Mouse (Mus musculus) hindbrain, embryonic 16.5 days (tissue): ENCODE data around the gene Trarg1. TPM values are rescaled to one million over a fixed set of nuclear protein-coding genes. Genes with fewer than 3 reads are reported as not detected.

Experiments
- ATAC-seq: fragments of 200-750 bp; cut with Nextera tagmentation; 2 replicates; pipeline ENCODE4 v1.8.0; 2017; ENCODE audit warnings: moderate TSS enrichment, moderate library complexity
- H3K27ac ChIP-seq: fragments of 300-500 bp; sonication (generic); 2 replicates; pipeline ENCODE4 v1.5.1; 2014; ENCODE audit warnings: low read depth, mild to moderate bottlenecking, control low read depth, low read length, moderate library complexity
- H3K27me3 ChIP-seq: fragments of 300-500 bp; sonication (generic); replicated peaks from 2 replicates; pipeline ENCODE4 v1.6.1; 2014; ENCODE audit warnings: low read length; ENCODE audit not compliant: control insufficient read depth, insufficient read depth
- H3K36me3 ChIP-seq: fragments of 300-500 bp; sonication (generic); 2 replicates; pipeline ENCODE4 v1.6.1; 2014; ENCODE audit warnings: mild to moderate bottlenecking, low read length, moderate library complexity, mixed read lengths; ENCODE audit not compliant: control insufficient read depth, insufficient read depth
- H3K4me1 ChIP-seq: fragments of 300-500 bp; sonication (generic); 2 replicates; pipeline ENCODE4 v1.6.1; 2014; ENCODE audit warnings: low read depth, low read length; ENCODE audit not compliant: control insufficient read depth, insufficient read depth
- H3K4me2 ChIP-seq: fragments of 300-500 bp; sonication (generic); 2 replicates; pipeline ENCODE4 v1.6.1; 2014; ENCODE audit warnings: mild to moderate bottlenecking, low read length, control low read depth, moderate library complexity
- H3K4me3 ChIP-seq: fragments of 300-500 bp; sonication (generic); 2 replicates; pipeline ENCODE4 v1.5.1; 2014; ENCODE audit warnings: mild to moderate bottlenecking, low read length, control low read depth, moderate library complexity
- H3K9ac ChIP-seq: fragments of 300-500 bp; sonication (generic); 2 replicates; pipeline ENCODE4 v1.6.1; 2014; ENCODE audit warnings: low read depth, mild to moderate bottlenecking, control low read depth, low read length, moderate library complexity
- H3K9me3 ChIP-seq: fragments of 300-500 bp; sonication (generic); 2 replicates; pipeline ENCODE4 v1.6.1; 2014; ENCODE audit warnings: mild to moderate bottlenecking, low read length, moderate library complexity; ENCODE audit not compliant: control insufficient read depth
- WGBS: fragments of 180-500 bp; shearing (Covaris S2); extraction: QIAGEN DNeasy Blood & Tissue Kit; methylation state at CpG from one replicate; pipeline ENCODE4 v1.1.7; 2014; 5-methylcytosine and 5-hydroxymethylcytosine counted together
- polyA plus RNA-seq: library from polyadenylated mRNA; unstranded; fragments of >200 nt; fragmentation: Nextera tagmentation; extraction: Ambion mirVana; gene quantifications from 2 replicates; pipeline ENCODE4 v1.2.1, GENCODE M21; 2015

Trarg1 gene
- polyA plus RNA-seq, 1 experiment from 2014 or later: 1.6 TPM

DNA sequence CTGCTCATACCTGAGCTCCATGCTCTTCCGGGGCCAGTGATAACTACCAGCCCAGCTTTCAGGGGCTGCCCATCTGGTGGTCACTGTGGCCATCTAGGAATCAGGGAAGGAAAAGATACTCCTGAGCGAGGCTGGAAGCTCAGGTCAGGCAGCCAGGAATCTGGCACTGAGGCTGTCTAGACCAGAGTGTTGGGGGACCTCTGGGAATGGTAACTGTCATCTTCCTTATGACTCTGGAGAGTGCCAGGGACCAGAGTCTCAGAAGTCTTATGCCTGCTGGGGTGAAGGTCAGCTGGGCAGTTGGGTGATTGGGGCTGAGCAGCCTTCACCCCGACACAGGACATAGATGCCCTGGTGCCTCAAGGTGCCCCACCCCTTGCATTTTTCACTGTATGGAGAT, 28.0 kb downstream of the Trarg1 start:
- Histone ChIP-seq H3K27me3 (no peaks in the 10 kb centered on the region), H3K4me2 (no peak overlapping the region), H3K9me3 (no peaks in the 10 kb centered on the region), H3K4me3 (no peak overlapping the region), H3K36me3 (no peaks in the 10 kb centered on the region), H3K4me1 (no peaks in the 10 kb centered on the region), H3K27ac (no peak overlapping the region), H3K9ac (no peak overlapping the region)
- 90% methylated on average over 3 of the region's 3 CpGs for WGBS
- ATAC-seq: no peak

DNA sequence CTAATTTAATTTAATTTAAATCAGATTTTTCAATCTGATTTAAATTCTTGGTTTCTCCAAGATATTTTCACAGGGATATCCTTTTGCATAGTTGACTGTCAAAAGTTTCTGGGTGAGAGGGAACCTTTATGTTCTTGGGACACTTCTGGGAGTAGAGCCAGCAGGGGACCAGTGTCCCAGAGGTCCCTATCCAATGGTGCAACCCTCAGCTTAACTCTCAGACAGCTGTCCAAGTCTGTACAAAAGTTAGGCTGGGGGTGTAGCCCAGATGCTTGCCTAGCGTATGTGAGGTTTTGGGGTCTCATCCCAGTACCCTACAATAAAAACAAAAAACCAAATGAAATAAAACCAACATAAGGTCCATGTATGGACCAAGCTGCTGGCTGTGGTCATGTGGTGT, 28.5 kb downstream of the Trarg1 start:
- Histone ChIP-seq H3K9ac (no peak overlapping the region), H3K36me3 (no peaks in the 10 kb centered on the region), H3K4me1 (no peaks in the 10 kb centered on the region), H3K4me3 (no peak overlapping the region), H3K27me3 (no peaks in the 10 kb centered on the region), H3K9me3 (no peaks in the 10 kb centered on the region), H3K4me2 (no peak overlapping the region), H3K27ac (no peak overlapping the region)
- 85% methylated on average over 1 of the region's 1 CpGs for WGBS
- ATAC-seq: no peak

DNA sequence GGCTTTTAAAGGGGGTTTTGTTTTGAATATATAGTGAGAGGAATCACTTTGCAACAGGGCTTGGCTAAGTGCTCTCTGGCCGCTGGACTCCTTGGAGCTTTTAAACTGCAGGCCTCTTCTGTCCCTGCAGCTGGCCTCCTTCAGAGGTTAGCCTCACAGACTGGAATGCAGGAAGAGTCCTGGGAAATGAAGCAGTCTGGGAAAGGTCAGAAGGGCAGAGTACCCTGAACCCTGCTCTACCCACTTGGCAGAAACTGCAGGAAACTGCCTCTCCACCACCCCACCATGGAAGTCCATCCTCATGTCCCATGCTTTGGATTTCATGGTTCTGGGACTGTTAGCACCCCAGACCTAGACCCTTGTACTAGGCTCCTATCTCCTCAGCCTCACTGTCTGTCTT, 29.3 kb downstream of the Trarg1 start:
- H3K27me3 ChIP-seq: no peaks in the 10 kb centered on the region
- ATAC-seq: no peak
- H3K36me3 ChIP-seq: no peaks in the 10 kb centered on the region
- H3K9ac ChIP-seq: no peak overlapping the region
- H3K27ac ChIP-seq: no peak overlapping the region
- WGBS: 63% methylated on average over 1 of the region's 1 CpGs
- no peak overlapping the region for H3K4me3 ChIP-seq
- H3K4me1 ChIP-seq: no peaks in the 10 kb centered on the region
- no peak overlapping the region for H3K4me2 ChIP-seq
- H3K9me3 ChIP-seq: no peaks in the 10 kb centered on the region

DNA sequence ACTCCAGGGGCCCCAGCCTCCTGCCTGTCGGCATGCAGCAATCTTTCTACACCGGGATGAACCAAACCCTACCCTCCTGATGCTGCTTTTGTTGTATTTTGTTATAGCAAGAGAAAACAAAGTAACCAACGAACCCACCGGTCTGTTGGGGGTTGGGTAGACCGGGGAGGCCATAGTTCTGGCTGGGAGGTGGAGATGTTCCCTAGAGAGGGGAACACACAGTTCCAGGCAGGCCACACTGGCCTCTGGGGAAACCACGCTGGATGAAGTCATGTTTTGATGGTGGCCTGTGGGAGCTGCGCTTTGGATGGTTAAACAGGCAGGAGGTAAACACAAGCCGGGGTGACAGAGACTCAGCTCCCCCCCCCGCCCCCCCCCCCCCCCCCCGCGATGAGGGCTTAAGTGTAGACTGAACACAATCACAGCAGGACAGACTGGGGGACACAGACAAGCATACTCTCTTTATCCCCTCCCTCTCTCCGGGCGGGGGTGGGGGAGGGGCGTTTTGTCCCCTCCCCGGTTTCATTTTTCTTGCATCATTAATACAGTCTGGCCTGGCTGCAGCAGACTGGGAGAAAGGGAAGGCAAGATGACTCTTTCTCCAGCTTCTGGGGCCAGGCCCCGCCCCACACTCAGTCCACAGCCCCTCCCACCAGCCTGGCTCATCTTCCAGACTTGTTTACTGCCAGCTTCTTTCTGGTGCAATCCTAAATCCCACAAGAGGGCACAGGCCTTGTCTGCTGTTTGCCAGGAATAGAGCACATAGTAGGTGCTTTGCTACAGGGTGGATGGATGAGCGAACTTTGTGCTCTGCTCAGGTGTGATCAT, 30.2 kb downstream of the Trarg1 start:
- Histone ChIP-seq H3K36me3 (no peaks in the 10 kb centered on the region), H3K9me3 (no peaks in the 10 kb centered on the region), H3K27ac (no peak overlapping the region), H3K4me3 (no peak overlapping the region), H3K4me1 (no peaks in the 10 kb centered on the region), H3K9ac (no peak overlapping the region), H3K4me2 (no peak overlapping the region), H3K27me3 (no peaks in the 10 kb centered on the region)
- 24% methylated on average over 14 of the region's 17 CpGs for WGBS
- ATAC-seq: no peak

DNA sequence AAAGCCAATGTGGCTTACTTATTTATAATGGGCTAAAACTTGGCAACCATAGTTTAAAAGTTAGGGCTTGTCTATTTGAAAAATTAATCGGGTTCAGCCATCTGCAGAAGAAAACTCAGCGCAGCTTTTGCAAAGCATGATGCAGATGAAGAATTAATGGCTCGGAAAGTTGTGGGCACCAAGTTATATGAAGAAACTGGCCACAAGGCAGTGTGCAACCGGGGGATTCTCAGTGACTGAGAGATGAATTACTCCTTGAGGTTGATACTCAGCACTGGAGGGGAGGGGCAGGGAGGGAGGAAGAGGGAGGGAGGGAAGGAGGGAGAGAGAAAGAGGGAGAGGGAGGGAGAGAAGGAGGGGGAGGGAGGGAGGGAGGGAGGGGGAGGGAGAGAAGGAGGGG, 37.4 kb downstream of the Trarg1 start:
- no peak overlapping the region for H3K4me2 ChIP-seq
- H3K27me3 ChIP-seq: no peaks in the 10 kb centered on the region
- H3K36me3 ChIP-seq: no peaks in the 10 kb centered on the region
- H3K9me3 ChIP-seq: no peaks in the 10 kb centered on the region
- H3K4me3 ChIP-seq: no peak overlapping the region
- WGBS: 72% methylated on average over 4 of the region's 4 CpGs
- H3K4me1 ChIP-seq: no peaks in the 10 kb centered on the region
- no peak for ATAC-seq
- H3K27ac ChIP-seq: no peak overlapping the region
- no peak overlapping the region for H3K9ac ChIP-seq

DNA sequence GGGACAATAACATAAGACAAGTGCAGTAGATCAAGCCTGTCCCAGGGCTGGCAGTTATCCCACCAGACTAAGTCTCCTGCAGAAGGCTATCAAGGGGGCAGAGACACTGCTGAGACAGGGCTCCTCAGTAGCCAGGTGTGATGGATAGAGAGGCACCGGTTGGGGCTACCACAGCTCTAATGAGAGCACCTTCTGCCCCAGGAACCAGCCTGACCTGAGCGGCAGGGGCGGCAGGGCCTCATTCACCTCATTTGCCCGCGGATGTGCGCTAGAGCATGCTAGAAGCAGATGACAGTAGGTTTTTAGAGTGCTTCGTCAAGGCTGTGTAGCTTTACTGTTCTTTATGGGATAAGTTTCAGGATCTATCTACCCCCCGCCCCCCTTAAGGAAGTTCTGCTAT, 44.3 kb downstream of the Trarg1 start:
- WGBS: 76% methylated on average over 8 of the region's 8 CpGs
- H3K4me3 ChIP-seq: no peak overlapping the region
- no peak overlapping the region for H3K27ac ChIP-seq
- no peak for ATAC-seq
- H3K4me1 ChIP-seq: no peaks in the 10 kb centered on the region
- peaks cover 7% of the 10 kb centered on the region; the same call in 1 of the 2 replicates for H3K36me3 ChIP-seq
- H3K9ac ChIP-seq: no peak overlapping the region
- no peak overlapping the region for H3K4me2 ChIP-seq
- H3K9me3 ChIP-seq: no peaks in the 10 kb centered on the region
- H3K27me3 ChIP-seq: no peaks in the 10 kb centered on the region

DNA sequence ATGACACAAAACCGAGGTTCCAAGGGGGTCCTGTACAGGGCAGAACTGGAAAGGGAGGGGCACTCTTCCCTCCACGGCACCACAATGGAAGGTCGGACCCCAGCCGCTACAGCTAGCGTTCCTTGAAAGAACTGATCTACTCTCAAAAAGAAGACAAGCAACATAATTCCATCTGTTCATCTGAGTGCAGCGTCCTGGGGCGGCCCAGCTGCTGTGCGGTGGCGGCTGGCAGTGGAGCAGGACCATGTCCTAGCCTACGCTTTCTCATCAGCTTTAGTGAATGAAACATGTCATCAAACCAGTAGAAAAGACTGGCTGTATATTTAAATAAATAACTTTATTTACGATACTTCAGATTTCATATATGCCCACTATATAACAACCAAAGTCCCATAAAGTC, 48.5 kb downstream of the Trarg1 start:
- no peak for ATAC-seq

DNA sequence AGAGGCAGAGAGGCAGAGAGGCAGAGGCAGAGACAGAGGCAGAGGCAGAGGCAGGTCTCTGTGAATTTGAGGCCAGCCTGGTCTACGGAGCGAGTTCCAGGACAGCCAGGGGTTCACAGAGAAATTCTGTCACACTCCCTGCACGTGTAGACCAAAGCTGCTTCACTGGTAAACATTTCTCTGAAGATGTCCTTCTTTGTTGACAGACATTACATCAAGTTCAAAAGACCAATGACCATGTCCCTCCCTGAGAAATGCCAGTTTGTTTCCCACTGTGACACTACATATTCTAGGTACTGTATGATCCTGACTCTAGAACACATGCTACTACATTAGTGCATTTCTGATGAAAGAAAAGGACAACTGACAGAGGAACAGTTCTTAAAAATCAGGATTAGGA, 51.0 kb downstream of the Trarg1 start:
- peaks cover 25% of the 10 kb centered on the region for H3K36me3 ChIP-seq
- H3K27me3 ChIP-seq: no peaks in the 10 kb centered on the region
- no peaks in the 10 kb centered on the region for H3K4me1 ChIP-seq
- WGBS: 92% methylated on average over 3 of the region's 3 CpGs
- no peak overlapping the region for H3K4me3 ChIP-seq
- no peaks in the 10 kb centered on the region for H3K9me3 ChIP-seq
- ATAC-seq: no peak
- H3K27ac ChIP-seq: no peak overlapping the region
- H3K4me2 ChIP-seq: no peak overlapping the region
- H3K9ac ChIP-seq: no peak overlapping the region

More for the DNA sequence above, 48.5 kb downstream of the Trarg1 start:
- no peak overlapping the region for H3K4me3 ChIP-seq
- H3K9ac ChIP-seq: no peak overlapping the region
- H3K9me3 ChIP-seq: no peaks in the 10 kb centered on the region
- no peaks in the 10 kb centered on the region for H3K27me3 ChIP-seq
- 69% methylated on average over 11 of the region's 11 CpGs for WGBS
- peaks cover 25% of the 10 kb centered on the region for H3K36me3 ChIP-seq
- H3K4me2 ChIP-seq: no peak overlapping the region
- H3K27ac ChIP-seq: no peak overlapping the region
- no peaks in the 10 kb centered on the region for H3K4me1 ChIP-seq

DNA sequence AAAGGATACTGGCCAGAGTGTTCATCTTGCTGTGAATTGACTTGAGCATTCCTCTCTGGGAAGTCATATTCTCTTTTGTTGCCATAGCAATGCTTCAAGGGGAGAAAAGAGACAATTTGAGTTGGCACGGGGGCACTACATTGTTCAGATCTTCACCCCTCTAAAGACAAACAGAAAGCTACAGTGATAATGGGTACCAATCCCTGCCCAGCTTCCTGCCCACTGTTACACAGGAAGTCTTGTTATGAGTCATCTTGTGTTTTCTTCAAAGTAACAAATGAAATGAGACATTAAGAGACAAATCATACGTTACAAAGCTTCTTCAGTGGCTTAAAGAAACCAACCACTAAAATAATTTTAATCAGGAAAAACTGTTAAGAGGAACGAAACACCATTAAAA, 55.0 kb downstream of the Trarg1 start:
- Histone ChIP-seq H3K27me3 (no peaks in the 10 kb centered on the region), H3K4me3 (no peak overlapping the region), H3K4me2 (no peak overlapping the region), H3K9me3 (no peaks in the 10 kb centered on the region), H3K27ac (no peak overlapping the region), H3K9ac (no peak overlapping the region), H3K36me3 (peaks cover 15% of the 10 kb centered on the region), H3K4me1 (no peaks in the 10 kb centered on the region)
- ATAC-seq: no peak
- WGBS: 40% methylated on average over 3 of the region's 3 CpGs
